Mouse (Mus musculus): ENCODE results near the gene Wfikkn1. TPM values are rescaled to one million over a fixed set of nuclear protein-coding genes. Genes with fewer than 3 reads are reported as not detected.

Gene Wfikkn1
- polyA plus RNA-seq, 1 experiment: 0.25 TPM

- H3K4me3 ChIP-seq: peak overlapping the region; percentile 32
- peaks cover 23% of the 10 kb centered on the region for H3K79me2 ChIP-seq (ENCODE audit: control insufficient read depth, insufficient read depth)
- H3K4me2 ChIP-seq (ENCODE audit: low read depth): peak overlapping the region; percentile 62
- H3K27me3 ChIP-seq (ENCODE audit: control insufficient read depth, insufficient read depth, insufficient read length): no peaks in the 10 kb centered on the region
- H3ac ChIP-seq (ENCODE audit: control insufficient read depth, insufficient read length): no peak overlapping the region
- TF ChIP-seq POLR2AphosphoS2 (IDR thresholded peaks at IDR 0.05; ENCODE audit: insufficient read length, low read depth): peak; percentile 74
- TF ChIP-seq USF1 (IDR thresholded peaks at IDR 0.05; ENCODE audit: low read depth): no peak
- TF ChIP-seq MAX (IDR thresholded peaks at IDR 0.05; ENCODE audit: low read depth): no peak
- peak in 1 of 3 experiments; percentile 3 for TF ChIP-seq MYOD1 (IDR thresholded peaks at IDR 0.05; ENCODE audit: control insufficient read depth in 1 of 3, insufficient read length in 2 of 3, low read depth in 2 of 3)
- TF ChIP-seq SRF (IDR thresholded peaks at IDR 0.05; ENCODE audit: control insufficient read depth, insufficient read length, low read depth): no peak
- no peak for TF ChIP-seq TCF3 (IDR thresholded peaks at IDR 0.05; ENCODE audit: insufficient read length, low read depth)
- TF ChIP-seq MYOG (IDR thresholded peaks at IDR 0.05; ENCODE audit: control insufficient read depth in 1 of 3, insufficient read depth in 1 of 3, insufficient read length in 2 of 3, low read depth in 2 of 3): peak in 2 of 3 experiments; percentile 12 to 54
- no peak for TF ChIP-seq REST (IDR thresholded peaks at IDR 0.05; ENCODE audit: insufficient read depth, insufficient read length)
- H3K36me3 ChIP-seq (ENCODE audit: control insufficient read depth, insufficient read depth): no peaks in the 10 kb centered on the region
Measured at GRCm38 (mm10) chr17:25828223-25828594, 52.4 kb downstream of the Wfikkn1 start.

Other genes with a start within 250 kb of the Wfikkn1 start
- gene Gng13, start 163.7 kb downstream of the Wfikkn1 start, polyA plus RNA-seq (2012; fragmentation: generic; extraction: Trizol): 0.24 TPM
- gene Chtf18, start 153.4 kb downstream of the Wfikkn1 start, polyA plus RNA-seq (2012; fragmentation: generic; extraction: Trizol): 7.2 TPM
- gene Rpusd1, start 153.2 kb downstream of the Wfikkn1 start, polyA plus RNA-seq (2012; fragmentation: generic; extraction: Trizol): 13.0 TPM
- gene Mslnl, start 144.8 kb downstream of the Wfikkn1 start, polyA plus RNA-seq (2012; fragmentation: generic; extraction: Trizol): not detected
- 91.8 TPM for gene Msln, start 126.5 kb downstream of the Wfikkn1 start, polyA plus RNA-seq (2012; fragmentation: generic; extraction: Trizol)
- gene Narfl, start 107.1 kb downstream of the Wfikkn1 start, polyA plus RNA-seq (2012; fragmentation: generic; extraction: Trizol): 31.4 TPM
- gene Haghl, start 95.2 kb downstream of the Wfikkn1 start, polyA plus RNA-seq (2012; fragmentation: generic; extraction: Trizol): 29.8 TPM
- 0.08 TPM for gene Ccdc78, start 94.3 kb downstream of the Wfikkn1 start, polyA plus RNA-seq (2012; fragmentation: generic; extraction: Trizol)
- gene Fam173a, start 88.0 kb downstream of the Wfikkn1 start, polyA plus RNA-seq (2012; fragmentation: generic; extraction: Trizol): 61.0 TPM
- gene AC134908.4, start 85.2 kb downstream of the Wfikkn1 start, polyA plus RNA-seq (2012; fragmentation: generic; extraction: Trizol): not detected
- 44.4 TPM for gene Metrn, start 83.7 kb downstream of the Wfikkn1 start, polyA plus RNA-seq (2012; fragmentation: generic; extraction: Trizol)
- 6.0 TPM for gene Fbxl16, start 71.8 kb downstream of the Wfikkn1 start, polyA plus RNA-seq (2012; fragmentation: generic; extraction: Trizol)
- gene Wdr24, start 57.2 kb downstream of the Wfikkn1 start, polyA plus RNA-seq (2012; fragmentation: generic; extraction: Trizol): 18.0 TPM
- gene Jmjd8, start 52.0 kb downstream of the Wfikkn1 start, polyA plus RNA-seq (2012; fragmentation: generic; extraction: Trizol): 15.5 TPM
- 196 TPM for gene Stub1, start 47.5 kb downstream of the Wfikkn1 start, polyA plus RNA-seq (2012; fragmentation: generic; extraction: Trizol)
- 0.67 TPM for gene Rhbdl1, start 43.6 kb downstream of the Wfikkn1 start, polyA plus RNA-seq (2012; fragmentation: generic; extraction: Trizol)
- 0.67 TPM for gene Gm20683, start 39.1 kb downstream of the Wfikkn1 start, polyA plus RNA-seq (2012; fragmentation: generic; extraction: Trizol)
- 48.3 TPM for gene Rhot2, start 36.0 kb downstream of the Wfikkn1 start, polyA plus RNA-seq (2012; fragmentation: generic; extraction: Trizol)
- 7.4 TPM for gene Wdr90, start 19.4 kb downstream of the Wfikkn1 start, polyA plus RNA-seq (2012; fragmentation: generic; extraction: Trizol)
- gene Mcrip2, start 12.1 kb downstream of the Wfikkn1 start, polyA plus RNA-seq (2012; fragmentation: generic; extraction: Trizol): 36.7 TPM
- 23.6 TPM for gene Mettl26, start 5.8 kb downstream of the Wfikkn1 start, polyA plus RNA-seq (2012; fragmentation: generic; extraction: Trizol)
- 18.3 TPM for gene Rab40c, start 38.9 kb upstream of the Wfikkn1 start, polyA plus RNA-seq (2012; fragmentation: generic; extraction: Trizol)
- 46.3 TPM for gene Pigq, start 64.1 kb upstream of the Wfikkn1 start, polyA plus RNA-seq (2012; fragmentation: generic; extraction: Trizol)
- 0.17 TPM for gene Nhlrc4, start 64.1 kb upstream of the Wfikkn1 start, polyA plus RNA-seq (2012; fragmentation: generic; extraction: Trizol)
- 0.02 TPM for gene A930017K11Rik, start 71.7 kb upstream of the Wfikkn1 start, polyA plus RNA-seq (2012; fragmentation: generic; extraction: Trizol)
- gene Capn15, start 104.9 kb upstream of the Wfikkn1 start, polyA plus RNA-seq (2012; fragmentation: generic; extraction: Trizol): 7.2 TPM
- 19.7 TPM for gene Rab11fip3, start 188.7 kb upstream of the Wfikkn1 start, polyA plus RNA-seq (2012; fragmentation: generic; extraction: Trizol)
- gene Decr2, start 209.5 kb upstream of the Wfikkn1 start, polyA plus RNA-seq (2012; fragmentation: generic; extraction: Trizol): 8.3 TPM
- 23.9 TPM for gene Nme4, start 214.7 kb upstream of the Wfikkn1 start, polyA plus RNA-seq (2012; fragmentation: generic; extraction: Trizol)
- 1.5 TPM for gene Tmem8, start 232.4 kb upstream of the Wfikkn1 start, polyA plus RNA-seq (2012; fragmentation: generic; extraction: Trizol)
- 145 TPM for gene Mrpl28, start 242.6 kb upstream of the Wfikkn1 start, polyA plus RNA-seq (2012; fragmentation: generic; extraction: Trizol)

Data from myocyte (in vitro differentiated cells).